Mouse (Mus musculus): ENCODE results near the gene Insig2.

Insig2 gene

GRCm38 (mm10) chr1:121326591-121327343 is 5.6 kb downstream of the Insig2 start:
- peak; percentile 83 for DNase-seq (ENCODE audit: low read depth, low spot score)

GRCm38 (mm10) chr1:121323501-121323900 is 8.9 kb downstream of the Insig2 start:
- DNase-seq (ENCODE audit: low read depth, low spot score) = no peak

DNA sequence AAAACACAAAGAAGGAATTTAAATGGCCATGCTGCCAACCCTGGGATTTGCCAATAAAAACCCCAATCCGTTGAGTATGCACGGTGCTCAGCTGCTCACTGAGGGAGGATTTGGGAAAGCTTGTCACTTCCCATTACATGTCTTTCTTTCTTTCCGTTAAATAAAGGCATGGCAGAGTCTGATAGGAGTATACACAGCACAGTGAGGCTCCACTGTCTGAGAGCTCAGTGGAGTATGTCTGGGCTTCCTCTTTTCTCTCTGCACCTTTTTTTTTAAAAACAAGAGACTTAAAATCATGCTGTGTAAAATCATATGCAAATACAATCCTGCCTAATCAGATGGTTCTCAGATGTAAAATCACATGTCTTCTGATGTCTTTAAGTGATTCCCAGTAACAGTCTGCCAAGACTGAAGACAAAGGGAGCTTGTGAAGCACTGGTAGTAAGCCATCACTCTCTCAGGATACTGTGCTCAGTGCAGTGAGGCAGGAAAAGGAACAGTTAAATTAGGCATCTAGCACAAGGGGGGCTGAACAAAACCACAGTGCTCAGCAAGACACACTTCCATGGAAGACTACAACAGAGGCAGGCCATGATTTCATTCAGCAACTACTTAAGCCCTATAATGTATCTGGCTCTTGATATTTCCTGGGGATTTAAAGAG is 17.5 kb downstream of the Insig2 start:
- peak; percentile 80 for DNase-seq (ENCODE audit: low read depth, low spot score)

DNA sequence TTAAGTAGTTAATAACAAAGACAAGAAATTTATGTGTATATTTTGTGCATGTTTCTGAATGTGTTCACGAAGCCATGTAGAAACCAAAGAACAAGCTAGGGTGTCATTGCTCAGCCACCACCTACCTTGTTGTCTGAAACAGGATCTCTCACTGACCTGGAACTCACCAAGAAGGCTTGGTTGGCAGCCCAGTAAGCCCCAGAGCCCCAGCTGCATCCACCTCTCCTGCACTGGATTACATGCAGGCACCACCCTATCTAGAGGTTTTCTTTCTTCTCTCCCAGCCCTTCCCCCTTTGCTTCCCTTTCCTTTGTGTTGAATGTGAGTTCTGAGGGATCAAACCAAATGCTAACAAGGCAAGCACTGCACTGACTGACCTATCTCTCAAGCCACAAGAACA is 19.2 kb downstream of the Insig2 start:
- peak; percentile 31 for DNase-seq (ENCODE audit: low read depth, low spot score)

DNA sequence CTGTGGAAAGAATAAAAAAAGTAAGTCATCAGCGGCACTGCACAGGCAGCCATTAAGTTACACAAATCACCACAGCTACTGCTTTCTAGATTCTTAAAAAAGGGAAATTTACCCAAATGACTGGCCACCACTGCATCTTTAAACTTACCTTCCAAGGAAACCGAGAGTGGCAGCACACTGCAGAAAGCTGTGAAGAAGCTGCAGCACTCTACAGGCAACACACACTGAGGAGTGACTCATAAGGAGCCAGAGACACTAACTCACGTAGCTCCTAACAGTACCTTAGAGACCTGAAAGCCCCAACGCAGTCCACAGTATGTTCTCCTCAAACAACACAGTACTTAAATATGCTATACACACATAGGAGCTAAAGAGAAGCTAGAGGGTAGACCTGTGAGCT is 20.1 kb downstream of the Insig2 start:
- DNase-seq (ENCODE audit: low read depth, low spot score) = peak; percentile 62

DNA sequence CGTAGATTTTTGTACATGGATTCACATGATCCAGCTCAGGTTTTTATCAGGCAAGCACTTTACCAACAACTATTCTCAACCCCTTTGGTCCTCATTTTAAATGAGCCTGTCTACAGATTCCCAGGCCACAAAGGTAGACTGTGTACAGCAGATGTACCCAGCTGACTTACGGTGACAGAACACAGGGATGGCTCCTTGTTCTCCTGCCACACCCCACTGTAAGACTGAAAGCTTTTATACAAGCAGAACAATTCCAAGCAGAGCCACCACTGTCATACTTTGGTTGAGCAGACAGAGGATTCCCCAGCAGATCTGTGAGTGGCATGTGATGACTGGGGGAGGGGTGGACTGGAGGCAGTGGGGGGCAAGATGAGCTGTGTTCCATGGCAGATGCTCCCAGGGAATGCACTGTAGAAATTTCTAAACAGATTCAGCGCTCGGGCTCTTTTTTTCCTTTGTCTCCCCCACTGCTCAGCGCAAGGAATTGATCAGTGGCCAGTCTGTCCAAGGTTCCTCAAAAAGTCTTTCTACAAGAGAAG is 35.6 kb downstream of the Insig2 start:
- DNase-seq (ENCODE audit: low read depth, low spot score) = no peak

DNA sequence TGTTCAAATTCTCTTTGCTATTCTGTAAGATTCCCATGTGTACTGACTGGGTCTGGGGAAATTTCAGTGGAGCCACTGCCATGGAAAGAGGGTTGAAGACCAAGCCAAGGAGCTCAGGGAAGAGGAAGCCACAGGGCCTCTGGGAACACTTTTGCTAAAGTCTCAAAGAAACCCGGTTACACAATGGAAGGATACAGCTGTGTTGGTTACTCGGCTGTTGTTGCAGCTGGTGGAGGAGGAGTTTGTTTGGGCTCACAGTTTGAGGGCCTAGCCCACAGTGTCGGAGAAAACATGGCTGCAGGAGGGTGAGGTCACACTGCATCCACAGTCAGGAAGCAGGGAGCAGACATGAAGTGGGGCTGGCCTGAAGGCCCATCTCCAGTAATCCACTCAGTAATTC is 38.8 kb downstream of the Insig2 start:
- DNase-seq (ENCODE audit: low read depth, low spot score) = no peak

GRCm38 (mm10) chr1:121290841-121291240 is 41.5 kb downstream of the Insig2 start:
- no peak for DNase-seq (ENCODE audit: low read depth, low spot score)

DNA sequence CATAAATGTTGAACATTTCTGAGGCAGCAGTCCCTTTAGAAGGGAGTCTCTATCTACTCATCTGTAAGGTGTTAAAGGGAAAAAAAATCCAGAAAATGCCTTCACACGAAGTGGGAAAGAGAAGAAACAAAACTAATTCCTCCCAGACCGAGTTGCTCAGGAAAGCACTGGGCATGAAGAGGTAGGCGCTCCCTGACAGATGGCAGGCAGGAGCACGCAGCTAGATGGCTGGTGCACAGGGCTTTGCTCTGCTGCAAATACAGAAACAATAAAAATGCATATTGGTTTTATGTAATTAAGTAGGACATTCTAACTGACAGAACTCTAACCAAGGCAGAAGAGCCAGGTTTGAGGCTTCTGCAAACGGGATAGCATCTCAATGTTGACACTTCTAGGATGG is 42.0 kb downstream of the Insig2 start:
- DNase-seq (ENCODE audit: low read depth, low spot score) = no peak

- DNase-seq (ENCODE audit: low read depth, low spot score) = no peak
These were observed 48.2 kb downstream of the Insig2 start for GRCm38 (mm10) chr1:121284197-121284596.

DNA sequence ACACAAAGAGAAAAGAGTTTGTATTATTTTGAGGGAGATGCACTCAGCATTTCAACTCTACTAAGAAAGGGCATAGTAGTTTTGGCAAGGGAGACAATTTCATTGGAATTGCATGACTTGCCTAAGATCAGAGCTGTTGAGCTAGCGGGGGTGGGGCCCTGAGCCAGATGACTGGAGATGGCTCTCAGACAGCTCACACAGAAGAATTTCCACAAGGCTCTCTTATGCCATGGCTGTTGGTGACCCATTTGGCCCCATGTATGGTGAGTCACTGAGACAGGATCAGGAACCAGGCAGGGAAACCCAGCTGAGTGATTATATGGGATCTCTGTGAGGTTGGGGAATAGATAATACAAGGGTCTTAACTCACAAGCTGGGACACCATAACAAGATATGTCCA is 51.9 kb downstream of the Insig2 start:
- DNase-seq (ENCODE audit: low read depth, low spot score) = no peak

DNA sequence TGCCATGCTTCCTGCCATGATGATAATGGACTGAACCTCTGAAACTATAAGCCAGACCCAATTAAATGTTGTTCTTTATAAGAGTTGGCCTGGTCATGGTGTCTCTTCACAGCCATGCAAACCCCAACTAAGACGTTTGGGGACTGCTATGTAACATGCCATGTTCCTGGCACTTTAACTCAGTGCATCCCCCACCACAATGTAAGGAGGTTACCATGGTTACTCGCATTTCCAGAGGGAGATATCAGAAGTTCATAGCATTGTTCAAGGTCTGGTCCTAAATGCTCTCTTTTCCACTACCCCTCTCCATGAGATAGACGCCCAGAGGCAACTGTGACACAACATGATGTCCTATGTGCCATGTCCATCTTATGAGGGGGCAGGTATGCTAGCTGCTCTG is 54.0 kb downstream of the Insig2 start:
- DNase-seq (ENCODE audit: low read depth, low spot score) = no peak

GRCm38 (mm10) chr1:121277466-121277865 is 54.9 kb downstream of the Insig2 start:
- DNase-seq (ENCODE audit: low read depth, low spot score) = peak; percentile 94

DNA sequence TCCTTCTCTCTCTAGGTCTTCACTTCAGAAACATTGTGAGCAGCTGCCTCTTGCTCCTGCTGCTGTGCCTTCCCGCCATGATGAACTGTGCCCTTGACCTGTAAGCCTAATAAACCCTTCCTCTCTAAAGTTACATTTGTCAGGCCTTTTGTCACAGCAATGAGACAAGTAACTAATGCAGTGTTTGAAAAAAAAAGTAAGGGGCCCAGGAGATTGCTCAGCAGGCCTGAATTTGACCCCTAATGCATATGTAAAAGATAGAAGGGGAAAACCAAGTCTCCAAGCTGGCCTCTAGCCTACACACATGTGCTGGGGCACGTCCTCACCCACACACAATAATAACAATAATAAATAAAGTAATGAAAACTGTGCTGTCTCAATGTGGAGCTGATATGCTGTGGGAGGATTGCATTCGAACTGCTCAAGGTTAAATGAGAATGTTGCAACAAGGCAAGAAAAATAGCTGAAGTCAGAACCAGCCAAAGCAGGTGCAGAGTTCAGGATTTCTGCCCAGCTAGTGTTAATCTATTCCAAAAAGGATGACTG is 56.4 kb downstream of the Insig2 start:
- DNase-seq (ENCODE audit: low read depth, low spot score) = peak; percentile 83

DNA sequence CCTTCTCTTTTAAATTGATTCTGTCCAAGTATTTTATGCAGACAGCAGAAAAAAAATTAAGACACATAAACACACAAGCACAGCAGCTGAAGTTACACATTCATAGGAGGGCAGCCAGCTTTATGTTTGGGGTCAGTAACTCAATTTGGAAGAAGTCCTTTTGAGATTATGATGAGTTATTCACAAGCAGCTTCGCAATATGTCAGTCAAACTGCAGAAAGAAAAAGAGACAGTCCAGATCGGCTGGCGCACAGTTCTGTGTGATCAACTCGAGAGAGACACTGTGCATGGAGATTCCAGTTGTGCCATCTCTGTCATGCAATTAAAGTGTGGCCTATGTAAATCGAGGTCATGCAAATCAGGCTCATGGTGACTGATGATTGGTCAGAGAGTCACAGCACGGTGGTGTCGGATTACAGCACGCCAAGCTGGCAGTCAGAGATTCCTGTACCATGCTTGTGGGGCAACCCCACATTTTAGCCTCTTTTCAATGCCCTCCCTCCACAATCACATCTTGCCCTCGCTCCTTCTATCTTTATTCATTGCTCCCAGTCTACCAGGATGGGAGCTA is 72.1 kb downstream of the Insig2 start:
- no peak for DNase-seq (ENCODE audit: low read depth, low spot score)
